Mouse (Mus musculus) layer of hippocampus, postnatal 25 days (tissue): ENCODE measurements around the gene Usp47. TPM values are rescaled to one million over a fixed set of nuclear protein-coding genes. Genes with fewer than 3 reads are reported as not detected.

Experiments
- DNase-seq, 2 experiments: peaks; one replicate each; pipeline ENCODE4 v3.0.0; 2022; ENCODE audit warnings: mixed read lengths in 2 of 2, low spot score in 1 of 2; ENCODE audit errors: extremely low spot score in 1 of 2
- total RNA-seq, 2 experiments: library from RNA; stranded (reverse); gene quantifications; 2 replicates each; pipeline ENCODE4 v1.2.3; 2021

Gene Usp47
- total RNA-seq = 10 to 100 TPM; 63.4 to 67.6 TPM

DNA sequence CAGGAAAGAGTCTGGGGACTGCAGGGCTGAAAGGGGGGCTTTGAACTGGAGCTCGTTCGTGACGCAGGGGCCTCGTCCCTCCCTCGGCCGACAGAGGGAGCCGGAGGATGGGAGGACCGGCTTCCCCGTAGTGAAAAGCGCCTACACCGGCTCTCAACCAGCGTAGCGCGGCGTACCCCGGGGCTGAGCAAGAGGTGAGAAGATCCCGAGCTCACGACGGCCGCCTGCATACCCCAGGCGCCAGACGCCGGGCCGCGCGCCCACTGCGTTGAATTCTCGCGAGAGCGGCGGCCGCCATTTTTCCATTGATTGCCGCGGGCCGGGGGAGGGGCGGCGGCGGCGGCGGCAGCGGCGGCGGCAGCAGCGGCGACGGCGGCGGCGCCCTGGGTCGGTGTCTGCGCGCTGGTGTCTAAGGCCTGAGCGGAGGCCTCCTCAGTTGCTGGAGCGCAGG is at the start of gene Usp47:
TSS of gene Usp47 (plus strand) at position 355 of the 451 bp plus-strand sequence.
- peak; percentile 80 to 87 for DNase-seq

DNA sequence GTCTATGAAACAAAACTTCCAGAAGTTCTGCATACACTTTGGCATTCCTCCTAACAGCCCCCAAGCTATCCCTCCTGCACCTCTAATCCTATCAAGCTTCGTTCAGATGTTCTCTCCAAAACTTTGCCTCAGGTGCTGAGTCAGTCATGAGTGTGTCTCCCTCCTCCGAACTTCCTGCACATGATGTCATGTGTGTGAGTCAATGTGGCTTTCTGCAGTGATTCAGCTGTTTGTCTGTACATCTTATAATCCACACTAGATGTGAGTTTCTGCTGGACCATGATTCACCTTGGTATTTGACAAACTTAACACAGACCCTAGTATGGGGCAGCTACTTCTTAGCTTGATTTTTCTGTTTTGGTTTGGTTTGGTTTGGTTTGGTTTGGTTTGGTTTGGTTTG is 46.9 kb upstream of the Usp47 start:
- no peak for DNase-seq

DNA sequence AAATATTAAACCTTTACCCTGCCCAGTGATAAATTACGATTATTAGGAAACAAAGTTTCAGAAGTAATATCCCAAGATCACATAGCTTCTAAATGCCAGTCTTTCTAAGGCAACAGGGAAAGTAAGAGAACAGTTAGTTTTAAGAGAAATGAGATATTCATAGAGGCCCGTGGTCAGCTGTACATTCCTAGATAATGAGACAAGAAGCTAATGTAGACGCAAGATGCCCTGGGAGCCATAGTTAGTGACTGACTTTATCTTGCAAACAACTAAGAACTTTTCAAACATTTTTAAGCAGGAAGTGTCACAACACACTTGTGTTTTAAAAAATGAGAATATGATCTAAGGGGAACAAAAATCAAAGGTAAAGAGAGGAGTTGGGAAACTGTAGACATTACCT is 45.4 kb upstream of the Usp47 start:
- DNase-seq = no peak

GRCm38 (mm10) chr7:111982296-111982695 is 41.0 kb upstream of the Usp47 start:
- DNase-seq = no peak

GRCm38 (mm10) chr7:111984530-111984929 is 38.8 kb upstream of the Usp47 start:
- no peak for DNase-seq

- no peak for DNase-seq
Measured at GRCm38 (mm10) chr7:111985266-111985665, 38.0 kb upstream of the Usp47 start.

DNA sequence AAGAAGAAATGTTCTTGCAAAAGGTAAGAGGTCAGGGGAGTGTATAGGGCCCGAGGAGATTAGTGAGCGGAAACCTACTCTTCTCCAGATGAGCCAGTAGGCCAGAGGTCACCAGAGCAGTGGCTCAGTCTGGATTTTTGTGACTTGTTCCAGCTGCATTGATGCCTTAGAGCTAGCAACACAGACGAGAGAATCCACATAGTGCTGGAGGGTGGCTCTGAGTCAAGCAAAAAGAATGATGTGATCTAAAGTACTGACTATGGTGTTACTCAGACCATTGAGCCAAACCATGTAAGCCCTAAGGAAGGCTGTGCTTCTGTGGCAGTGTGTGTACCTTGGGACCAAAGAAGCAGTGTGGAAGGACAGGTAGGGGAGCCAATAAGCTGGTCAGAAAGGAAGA is 36.4 kb upstream of the Usp47 start:
- DNase-seq = no peak

DNA sequence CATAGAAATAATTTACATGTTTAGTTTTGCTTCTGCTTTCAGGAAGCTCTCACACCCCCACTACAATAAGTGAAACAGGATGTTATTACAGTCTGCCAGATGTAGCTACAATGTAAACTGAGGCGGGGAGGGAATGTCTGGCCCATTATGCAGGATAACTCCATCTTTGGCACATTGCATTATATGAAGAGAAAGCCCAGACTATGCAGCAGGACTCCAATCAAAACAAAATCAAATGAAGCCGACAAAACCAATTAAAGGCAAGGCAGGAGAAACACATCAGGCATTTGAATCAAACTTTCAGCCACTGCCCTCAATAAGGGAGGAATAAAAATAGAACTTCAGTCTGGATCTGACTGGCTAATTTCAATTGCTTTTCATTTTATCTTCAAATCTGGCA is 25.9 kb upstream of the Usp47 start:
- no peak for DNase-seq

DNA sequence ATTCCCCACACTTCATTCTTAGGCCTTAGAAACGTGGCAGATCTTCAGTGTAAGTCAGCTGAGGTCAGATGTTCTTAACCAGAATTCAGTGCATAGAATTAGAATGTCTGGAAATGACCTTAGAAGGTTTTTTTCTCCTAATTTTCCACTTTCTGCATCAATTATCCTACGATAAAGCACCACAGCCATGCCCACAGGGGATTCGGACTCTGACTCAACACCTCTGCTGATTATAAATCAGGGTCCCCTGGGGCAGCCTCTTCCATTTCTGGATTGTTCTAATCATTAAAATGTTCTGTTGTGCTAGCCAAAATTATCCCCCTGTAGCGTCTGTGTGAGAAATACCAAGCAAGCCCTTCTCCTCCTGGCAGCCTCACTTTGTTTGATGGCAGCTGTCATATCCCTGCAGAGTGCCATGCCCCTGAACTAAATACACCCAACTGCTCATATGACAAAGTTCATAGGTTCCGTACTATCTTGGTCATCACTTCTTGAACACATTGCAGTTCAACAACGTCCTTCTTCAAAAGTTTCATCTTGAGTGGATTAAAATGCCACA is 24.8 kb upstream of the Usp47 start:
- DNase-seq = no peak

- DNase-seq = no peak
Measured at GRCm38 (mm10) chr7:111999376-111999775, 23.9 kb upstream of the Usp47 start.

GRCm38 (mm10) chr7:112000166-112000565 is 23.1 kb upstream of the Usp47 start:
- no peak for DNase-seq

DNA sequence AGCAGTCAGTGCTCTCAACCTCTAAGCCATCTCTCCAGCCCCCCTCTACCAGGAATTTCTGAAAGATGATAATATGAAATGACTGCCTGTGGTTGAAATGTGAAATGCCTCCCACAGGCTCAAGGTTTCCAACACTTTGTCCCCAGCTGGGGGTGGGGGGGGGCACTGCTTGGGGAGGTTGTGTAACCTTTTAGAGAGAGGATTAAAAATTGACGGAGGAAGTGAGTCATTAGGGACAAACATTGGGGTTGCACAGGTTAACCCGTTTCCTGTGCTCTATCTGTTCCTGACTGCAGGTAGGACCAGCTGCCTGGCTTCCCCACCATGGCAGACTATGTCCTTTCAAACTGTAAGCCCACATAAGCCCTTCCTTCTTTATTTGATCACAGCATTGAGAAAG is 12.8 kb upstream of the Usp47 start:
- DNase-seq = no peak

DNA sequence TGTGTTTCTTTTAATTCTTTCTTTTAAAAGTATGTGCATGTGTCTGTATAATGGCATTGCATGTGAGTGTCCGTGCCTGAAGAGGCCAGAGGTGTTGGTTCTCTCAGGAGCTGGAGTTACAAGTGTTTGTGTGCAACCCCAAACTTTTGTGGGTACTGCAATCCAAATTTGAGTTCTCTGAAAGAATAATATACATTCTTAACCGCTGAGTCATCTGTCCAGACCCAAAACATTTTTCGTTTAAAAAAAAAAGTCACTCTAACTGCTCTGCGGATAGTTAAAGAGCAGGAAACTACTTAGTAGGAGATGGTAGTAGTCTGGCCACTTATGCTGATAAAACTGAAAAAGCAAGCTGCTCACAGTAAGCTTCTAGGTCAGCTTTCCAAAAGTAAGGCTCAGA is 12.3 kb upstream of the Usp47 start:
- no peak for DNase-seq

DNA sequence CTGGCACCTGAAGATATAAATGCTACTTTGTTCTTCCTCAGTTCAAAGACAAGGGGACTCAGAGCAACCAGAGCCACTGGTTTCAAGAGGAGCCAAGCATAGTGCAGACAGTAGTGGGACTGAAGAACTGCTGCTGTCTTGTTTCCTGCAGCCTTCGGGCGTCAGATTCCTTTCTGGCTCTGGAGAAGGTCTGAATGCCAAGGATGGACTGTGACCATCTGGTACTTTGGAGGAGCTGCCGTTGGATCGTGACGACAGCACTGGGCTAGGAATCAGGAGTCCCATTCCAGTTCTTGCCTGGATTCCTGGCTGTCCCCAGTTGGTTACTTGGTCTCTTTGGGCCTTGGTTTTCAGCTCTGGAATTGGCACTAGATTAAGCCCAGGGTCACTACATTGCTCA is 11.2 kb upstream of the Usp47 start:
- DNase-seq = peak in 1 of 2 experiments; percentile 13

- no peak for DNase-seq
Measured at GRCm38 (mm10) chr7:112012621-112013177, 10.6 kb upstream of the Usp47 start.

DNA sequence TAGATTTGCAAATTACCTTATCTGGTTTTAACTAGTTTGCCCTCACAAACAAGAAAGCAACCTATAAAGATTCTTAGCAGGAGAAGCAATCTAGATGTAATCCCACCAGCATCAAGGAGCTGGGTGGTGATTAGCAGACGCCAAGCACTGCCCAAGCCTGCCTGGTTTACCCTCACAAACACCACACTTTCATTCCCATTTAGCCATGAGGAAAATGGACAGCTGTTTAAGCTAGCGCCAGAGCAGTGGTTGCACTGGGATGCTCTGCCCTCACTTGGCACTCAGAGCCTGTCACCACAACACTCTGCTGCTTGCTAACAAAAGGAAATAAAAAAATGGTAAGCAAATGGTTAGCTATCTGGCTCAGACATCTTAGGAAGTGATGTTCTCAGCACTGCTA is 9.2 kb upstream of the Usp47 start:
- no peak for DNase-seq

DNA sequence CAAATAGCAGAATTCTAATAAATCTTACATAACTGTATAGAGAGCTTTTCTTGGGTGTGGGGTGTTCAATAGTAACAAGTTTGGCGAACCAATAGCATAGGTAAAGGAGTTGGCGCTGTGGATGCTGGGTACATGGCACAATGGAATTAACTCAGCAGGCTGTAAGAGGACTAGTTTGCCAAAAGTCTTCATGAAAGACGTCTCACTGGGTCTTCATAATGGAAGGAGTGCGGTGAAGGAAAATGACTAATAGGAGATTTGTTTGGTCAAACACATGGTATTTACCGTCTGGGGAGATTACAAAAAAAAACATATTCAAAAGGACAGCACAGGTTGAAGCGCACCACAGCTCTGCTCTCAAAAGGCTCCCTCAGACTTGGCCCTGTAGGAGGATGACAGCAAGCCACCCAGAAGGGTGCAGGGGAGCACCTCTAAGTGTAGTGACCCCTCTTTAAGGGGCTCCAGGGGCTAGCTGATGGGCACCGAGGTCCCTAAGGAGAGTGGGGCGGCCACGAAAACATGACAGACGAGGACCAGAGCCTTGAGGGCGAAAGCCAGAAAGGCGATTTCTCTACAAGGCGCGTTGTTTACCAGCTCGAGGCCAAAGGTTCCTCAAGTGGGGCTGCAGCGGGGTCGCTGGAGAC is 676 bp upstream of the Usp47 start:
- no peak for DNase-seq

DNA sequence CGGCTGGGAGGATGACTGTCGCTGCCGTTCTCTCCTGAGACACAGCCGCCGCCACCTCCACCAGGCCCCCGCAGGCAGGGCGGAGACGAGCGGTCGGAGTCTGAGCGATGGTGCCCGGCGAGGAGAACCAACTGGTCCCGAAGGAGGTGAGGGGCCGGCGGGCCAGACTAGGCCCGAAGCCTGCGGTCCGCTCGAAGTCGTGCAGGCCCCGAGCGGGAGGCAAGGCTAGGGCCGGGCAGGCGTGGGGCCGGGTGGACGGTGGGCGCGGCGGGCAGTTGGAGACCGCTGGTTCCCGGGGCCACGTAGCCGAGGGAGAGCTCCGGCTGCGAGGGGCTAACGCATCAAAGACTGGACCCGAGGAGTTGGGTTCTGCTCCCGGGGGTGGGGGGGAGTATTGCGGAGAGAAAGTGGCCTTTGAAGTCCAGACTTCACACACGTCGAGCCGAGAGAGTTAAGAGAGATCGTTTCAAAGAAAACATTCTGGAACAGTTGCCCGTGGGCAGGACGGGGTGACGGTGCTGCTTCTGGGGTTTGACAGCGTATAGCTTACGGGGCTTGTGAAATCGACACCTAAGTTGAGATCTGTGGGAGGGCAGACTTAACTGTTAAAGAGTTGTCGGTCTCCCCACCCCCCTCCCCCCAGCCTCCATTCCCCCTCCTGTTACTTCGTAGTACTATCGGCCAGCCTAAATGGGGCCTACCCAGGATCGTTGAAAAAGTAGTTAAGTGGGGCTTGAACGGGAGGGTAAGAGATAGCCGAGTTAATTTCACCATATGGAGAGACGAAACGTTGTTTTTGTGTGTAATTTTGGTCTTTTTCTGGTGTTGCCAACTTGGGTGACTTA is 519 bp downstream of the Usp47 start:
- no peak for DNase-seq

GRCm38 (mm10) chr7:112024446-112024730 is 1.1 kb downstream of the Usp47 start:
- DNase-seq = no peak

DNA sequence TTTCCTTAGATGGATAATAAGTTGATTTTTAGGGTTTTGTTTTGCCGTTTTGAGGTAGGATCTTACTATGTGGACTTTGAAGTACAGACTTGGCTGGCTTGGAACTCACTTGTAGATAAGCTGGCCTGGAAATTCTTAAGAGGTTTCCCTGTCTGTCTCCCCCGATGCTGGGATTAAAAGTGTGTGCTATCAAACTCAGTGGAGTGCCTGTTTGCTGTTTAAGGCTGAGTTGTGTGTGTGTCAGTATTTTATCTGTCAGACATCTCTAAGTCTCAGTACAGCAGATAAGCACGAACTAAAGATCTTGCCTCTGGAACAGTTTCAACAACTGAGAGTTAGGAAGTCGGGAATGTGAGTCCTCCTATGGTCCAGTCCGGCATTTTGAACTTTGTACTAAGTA is 1.6 kb downstream of the Usp47 start:
- no peak for DNase-seq

DNA sequence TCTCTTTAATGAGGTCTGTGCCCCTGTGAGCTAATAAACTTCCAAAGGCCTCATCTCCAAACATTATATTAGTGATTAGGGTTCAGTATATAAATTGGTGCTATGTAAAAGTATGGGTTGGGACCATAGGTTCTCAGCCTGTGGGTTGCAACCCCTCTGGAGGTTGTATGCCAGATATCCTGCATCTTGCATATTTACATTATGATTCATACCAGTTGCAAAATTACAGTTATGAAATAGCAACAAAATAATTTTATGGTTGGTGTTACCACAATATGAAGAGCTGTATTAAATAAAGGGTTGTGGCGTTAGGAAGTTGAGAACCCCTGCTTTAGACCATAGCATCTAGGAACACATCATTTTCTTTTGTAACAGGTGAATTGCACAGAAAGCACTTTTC is 7.3 kb downstream of the Usp47 start:
- no peak for DNase-seq

DNA sequence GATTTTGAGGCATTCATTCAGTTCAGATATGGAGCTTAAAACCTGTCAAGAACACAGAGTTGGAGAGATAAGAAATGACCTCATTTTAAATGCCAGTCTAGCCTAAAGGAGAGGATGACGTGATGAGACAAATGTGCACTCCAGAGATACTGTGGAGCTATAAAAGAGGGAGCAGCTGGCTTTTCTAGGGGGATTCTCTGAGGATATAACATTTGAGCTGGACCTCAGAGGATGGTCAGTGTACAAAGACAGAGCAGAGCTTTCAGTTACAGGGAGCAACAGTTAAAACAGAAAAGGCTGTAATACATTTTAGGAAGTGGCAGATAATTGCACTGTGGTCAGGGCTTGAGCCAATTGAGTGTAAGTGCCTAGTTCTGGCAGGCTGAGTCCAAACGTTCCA is 12.5 kb downstream of the Usp47 start:
- DNase-seq = no peak
